Comparison of ENCODE assay signal across 1 mouse cellular context in the genomic region with DNA sequence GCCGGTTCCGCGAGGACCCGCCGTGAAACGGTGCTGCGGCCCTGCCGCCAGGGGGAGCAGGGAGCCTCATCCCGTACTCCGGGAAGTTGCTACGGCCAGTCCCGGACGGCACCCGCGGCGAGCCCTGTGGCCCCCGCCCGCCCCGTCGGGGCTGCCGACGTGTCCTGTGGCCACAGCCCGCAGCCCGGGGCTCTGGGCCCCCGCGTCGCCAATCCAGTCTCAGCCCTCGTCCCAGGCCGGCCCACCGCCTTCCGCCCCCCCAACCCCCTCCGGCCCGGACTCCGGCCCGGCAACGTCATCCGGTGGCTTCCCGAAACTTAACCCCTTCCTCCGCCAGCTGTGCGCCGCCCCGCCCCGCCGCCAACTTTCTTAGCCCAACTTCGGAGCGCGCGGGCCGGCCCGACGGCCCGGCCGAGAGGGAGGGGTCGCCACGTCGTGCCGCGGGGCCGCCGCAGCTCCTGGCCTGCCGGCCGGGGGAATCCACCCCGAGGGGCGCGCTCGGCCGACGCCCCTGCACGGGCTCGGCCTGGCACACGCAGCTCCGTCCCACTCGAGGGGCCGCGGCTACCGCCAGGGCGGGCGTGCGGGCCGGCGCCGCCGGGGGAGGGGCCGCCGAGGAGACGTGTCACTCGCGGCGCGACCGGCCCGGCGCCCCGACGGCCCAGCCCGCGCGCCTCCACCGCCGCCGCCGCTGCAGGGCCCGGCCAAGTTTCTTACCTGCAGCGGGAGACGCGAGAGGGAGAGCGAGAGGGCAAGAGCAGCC.
TF ChIP-seq lines count a peak whose summit lies in the region.

No protein-coding gene starts in this region.

TF ChIP-seq in CH12.LX, 34 proteins besides CTCF, POLR2A, EP300 and RAD21:
- TF ChIP-seq MEF2A (IDR thresholded peaks at IDR 0.05; ENCODE audit: borderline replicate concordance, low read depth, low read length), result peak; percentile 64; the same call in 1 of the 2 replicates
- TF ChIP-seq SMC3 (IDR thresholded peaks at IDR 0.05; ENCODE audit: low read depth, low read length), result peak; percentile 73
- TF ChIP-seq UBTF (IDR thresholded peaks at IDR 0.05; ENCODE audit: low read depth, low read length), result peak; percentile 71
- TF ChIP-seq BHLHE40 (IDR thresholded peaks at IDR 0.05; ENCODE audit: low read depth, low read length), result no peak
- no peak for TF ChIP-seq USF2 (conservative IDR thresholded peaks at IDR 0.05; ENCODE audit: low read depth, low read length)
- TF ChIP-seq MYC (IDR thresholded peaks at IDR 0.05; ENCODE audit: low read depth, low read length), result no peak
- TF ChIP-seq MXI1 (IDR thresholded peaks at IDR 0.05; ENCODE audit: low read depth, low read length), result peak; percentile 51; the same call in 1 of the 2 replicates
- peak; percentile 63 for TF ChIP-seq ETS1 (conservative IDR thresholded peaks at IDR 0.05; ENCODE audit: low read depth, low read length)
- no peak for TF ChIP-seq KAT2A (IDR thresholded peaks at IDR 0.05; ENCODE audit: insufficient replicate concordance, low read length)
- peak; percentile 43; the same call in 1 of the 2 replicates for TF ChIP-seq ELF1 (IDR thresholded peaks at IDR 0.05; ENCODE audit: low read depth, low read length)
- TF ChIP-seq MAZ (IDR thresholded peaks at IDR 0.05; ENCODE audit: low read depth, low read length), result peak; percentile 43; the same call in 1 of the 2 replicates
- no peak for TF ChIP-seq GABPA (IDR thresholded peaks at IDR 0.05; ENCODE audit: insufficient replicate concordance, low read depth, low read length)
- TF ChIP-seq HCFC1 (IDR thresholded peaks at IDR 0.05; ENCODE audit: low read depth, low read length), result peak; percentile 49; the same call in 1 of the 2 replicates
- no peak; the same call in none of the 2 replicates for TF ChIP-seq SIN3A (IDR thresholded peaks at IDR 0.05; ENCODE audit: low read length)
- TF ChIP-seq ZC3H11A (IDR thresholded peaks at IDR 0.05; ENCODE audit: low read depth, low read length), result no peak
- TF ChIP-seq PAX5 (IDR thresholded peaks at IDR 0.05; ENCODE audit: low read length), result no peak
- 0 out of 2 replicates have a peak, but pooled peaks have one; percentile 58 for TF ChIP-seq IRF4 (IDR thresholded peaks at IDR 0.05; ENCODE audit: low read depth, low read length)
- TF ChIP-seq POLR2AphosphoS2 (IDR thresholded peaks at IDR 0.05; ENCODE audit: low read depth, low read length), result no peak
- no peak for TF ChIP-seq MAFK (IDR thresholded peaks at IDR 0.05; ENCODE audit: insufficient replicate concordance, low read length)
- peak; percentile 38; the same call in 1 of the 2 replicates for TF ChIP-seq TCF12 (IDR thresholded peaks at IDR 0.05; ENCODE audit: low read depth, low read length)
